Mouse (Mus musculus) fibroblast of lung, adult 2 months (primary cell): ENCODE data around the gene Epn1.
A peak's percentile ranks its signal among the peaks of the same experiment; 100 is the strongest.

ENCODE experiments used
- DNase-seq: peaks from one replicate; pipeline ENCODE4 v3.0.0-alpha.2; 2011; ENCODE audit warnings: low read depth

The Epn1 gene

GRCm38 (mm10) chr7:5080010-5080751 lies at the start of gene Epn1:
Epn1 (plus strand) TSS chr7:5080235.
- DNase-seq: peak; percentile 86

DNA sequence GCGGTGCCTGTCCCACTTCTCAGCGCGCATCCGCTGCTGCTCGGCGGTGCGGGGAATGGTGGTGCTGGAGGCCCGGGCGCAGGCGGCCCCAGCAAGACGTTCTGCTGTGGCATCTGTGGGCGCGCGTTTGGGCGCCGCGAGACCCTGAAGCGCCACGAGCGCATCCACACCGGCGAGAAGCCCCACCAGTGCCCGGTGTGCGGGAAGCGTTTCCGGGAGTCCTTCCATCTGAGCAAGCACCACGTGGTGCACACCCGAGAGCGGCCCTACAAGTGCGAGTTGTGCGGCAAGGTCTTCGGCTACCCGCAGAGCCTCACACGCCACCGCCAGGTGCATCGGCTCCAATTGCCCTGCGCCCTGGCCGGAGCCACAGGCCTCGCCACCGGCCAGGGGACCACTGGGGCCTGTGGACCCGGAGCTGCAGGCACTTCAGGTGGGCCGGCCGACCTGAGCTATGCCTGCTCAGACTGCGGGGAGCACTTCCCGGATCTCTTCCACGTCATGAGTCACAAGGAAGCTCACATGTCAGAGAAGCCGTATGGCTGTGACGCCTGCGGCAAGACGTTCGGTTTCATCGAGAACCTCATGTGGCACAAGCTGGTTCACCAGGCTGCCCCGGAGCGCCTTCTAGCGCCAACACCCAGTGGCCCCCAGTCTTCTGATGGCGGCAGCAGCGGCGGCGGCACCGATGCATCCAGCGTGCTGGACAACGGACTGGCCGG lies 49.3 kb upstream of the Epn1 start:
- DNase-seq: no peak

- no peak for DNase-seq
Observed at GRCm38 (mm10) chr7:5031496-5031895, 48.5 kb upstream of the Epn1 start.

DNA sequence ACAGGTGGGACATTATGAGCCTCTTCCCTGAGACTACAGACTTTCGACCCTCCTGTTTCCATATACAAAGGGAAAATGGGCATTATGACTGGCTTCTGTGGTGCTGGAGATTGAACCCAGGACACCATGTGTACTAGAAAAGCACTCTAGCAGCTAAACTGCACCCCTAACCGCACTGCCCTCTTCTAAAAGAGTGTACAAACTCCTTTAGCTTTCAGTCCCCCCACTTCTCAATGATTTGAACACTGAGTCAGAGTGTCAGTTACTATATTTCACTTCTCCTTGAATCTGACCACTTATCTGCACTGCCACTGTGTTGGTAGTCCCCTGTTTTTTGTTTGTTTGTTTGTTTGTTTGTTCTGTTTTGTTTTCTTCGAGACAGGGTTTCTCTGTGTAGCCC lies 46.2 kb upstream of the Epn1 start, which contains the start of gene 4632433K11Rik:
TSS of gene 4632433K11Rik (plus strand) at position 301 of the 400 bp plus-strand sequence.
- DNase-seq: no peak

DNA sequence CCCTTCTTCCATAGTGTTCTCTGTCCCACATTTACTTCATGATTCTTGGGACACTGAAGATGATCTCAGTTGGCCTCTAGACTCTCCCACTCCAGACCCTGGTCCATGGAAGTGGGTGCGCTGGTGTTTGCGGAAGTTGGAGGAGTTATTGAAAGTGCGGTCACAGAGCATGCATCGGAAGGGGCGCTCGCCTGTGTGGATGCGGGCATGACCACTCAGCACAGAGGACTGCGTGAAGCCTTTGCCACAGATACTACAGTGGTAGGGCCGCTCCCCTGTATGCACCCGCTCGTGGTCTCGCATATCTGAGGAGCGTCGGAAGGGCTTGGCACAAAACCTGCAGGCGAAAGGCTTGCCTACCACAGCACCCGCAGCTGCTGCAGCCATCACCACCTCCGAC lies 44.4 kb upstream of the Epn1 start:
- no peak for DNase-seq

DNA sequence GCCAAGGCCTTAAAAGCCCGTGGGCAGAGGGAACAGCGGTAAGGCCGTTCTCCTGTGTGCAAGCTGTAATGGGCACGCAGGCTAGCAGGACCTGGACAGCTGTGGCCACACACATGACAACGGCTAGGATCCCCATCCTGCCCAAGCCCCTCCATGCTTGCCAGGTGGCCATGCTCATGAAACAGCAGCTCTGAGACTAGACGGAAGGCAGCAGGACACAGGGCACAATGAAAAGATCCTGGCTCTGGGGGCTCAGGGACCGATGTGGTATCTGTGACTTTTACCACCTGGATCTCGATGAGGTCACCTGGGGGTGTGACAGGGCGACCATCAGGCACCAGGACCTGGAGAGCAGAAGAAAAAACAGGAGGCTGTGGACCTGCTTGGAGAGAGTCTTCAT lies 43.9 kb upstream of the Epn1 start:
- no peak for DNase-seq

GRCm38 (mm10) chr7:5037026-5037425 lies 43.0 kb upstream of the Epn1 start:
- DNase-seq: no peak

GRCm38 (mm10) chr7:5037467-5037866 lies 42.6 kb upstream of the Epn1 start:
- DNase-seq: no peak

DNA sequence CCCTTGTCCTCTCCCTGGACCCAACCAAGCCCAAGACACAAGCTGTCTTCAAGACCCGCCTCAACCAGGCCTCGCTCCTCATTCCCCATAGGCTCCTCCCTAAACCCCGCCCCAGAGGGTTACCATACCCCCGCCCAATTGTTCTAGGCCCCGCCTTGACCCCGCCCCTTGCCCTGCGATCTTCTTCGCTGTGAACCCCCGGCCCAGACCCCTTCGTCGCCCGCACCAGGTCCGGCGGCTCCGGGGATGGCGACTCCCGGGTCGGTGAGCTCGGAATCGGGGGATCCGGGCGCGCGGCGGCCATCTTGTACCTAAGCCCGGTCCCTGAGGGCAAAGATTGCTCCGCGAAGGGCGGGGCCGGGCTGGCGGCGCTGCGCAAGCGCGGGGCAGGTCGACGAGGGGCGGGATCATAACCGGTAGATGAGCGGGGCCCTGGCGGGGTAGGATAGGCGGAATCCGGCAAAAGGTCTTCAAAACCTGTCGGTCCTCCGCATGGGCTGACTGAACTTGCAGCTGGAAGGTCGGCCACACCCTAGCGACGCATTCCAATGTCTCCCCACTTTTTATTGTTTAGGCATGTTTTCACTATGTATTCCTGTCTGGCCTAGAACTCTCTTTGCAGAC lies 41.8 kb upstream of the Epn1 start, which contains the start of gene Zfp784:
TSS of gene Zfp784 (minus strand) at position 338 of the 624 bp plus-strand sequence.
- DNase-seq: peak; percentile 77

DNA sequence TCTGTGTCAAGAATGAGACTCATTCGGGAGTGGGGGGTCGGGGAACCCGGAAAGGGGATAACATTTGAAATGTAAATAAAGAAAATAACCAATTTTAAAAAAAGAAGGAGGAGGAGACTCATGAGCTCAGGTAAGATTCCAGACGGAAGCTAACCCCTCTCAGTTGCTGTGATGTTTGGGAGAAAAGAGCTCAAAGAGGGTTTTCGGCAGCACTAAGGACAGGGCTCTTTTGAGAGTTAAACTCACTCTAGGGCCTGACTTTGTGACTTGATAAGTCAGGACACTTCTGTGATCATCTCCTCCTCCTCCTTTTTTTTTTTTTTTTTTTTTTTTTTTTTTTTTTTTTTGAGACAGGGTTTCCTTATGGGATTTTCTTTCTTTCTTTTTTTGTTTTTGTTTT lies 41.1 kb upstream of the Epn1 start:
- DNase-seq: no peak

DNA sequence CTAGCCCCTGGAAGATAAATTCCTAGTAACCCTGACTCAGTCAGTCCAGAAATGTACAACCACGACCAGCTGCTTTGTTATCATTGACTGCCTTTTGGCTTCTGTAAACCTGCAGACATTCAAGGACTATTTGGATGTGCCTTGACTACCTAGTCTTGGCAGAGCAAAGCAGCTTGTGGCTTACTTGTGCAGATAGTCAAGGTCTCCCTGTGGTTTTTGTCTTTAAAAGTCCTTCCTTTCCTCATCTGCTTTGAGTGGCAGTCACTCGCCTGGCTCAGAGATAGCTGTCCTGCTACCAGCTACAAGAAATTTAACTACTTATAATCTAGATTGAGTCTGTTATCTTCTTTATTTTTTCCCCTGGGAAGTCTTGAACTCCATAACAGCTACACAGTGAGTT lies 35.1 kb upstream of the Epn1 start:
- no peak for DNase-seq

GRCm38 (mm10) chr7:5046112-5046511 lies 33.9 kb upstream of the Epn1 start:
- no peak for DNase-seq

GRCm38 (mm10) chr7:5047313-5047712 lies 32.7 kb upstream of the Epn1 start:
- DNase-seq: no peak

DNA sequence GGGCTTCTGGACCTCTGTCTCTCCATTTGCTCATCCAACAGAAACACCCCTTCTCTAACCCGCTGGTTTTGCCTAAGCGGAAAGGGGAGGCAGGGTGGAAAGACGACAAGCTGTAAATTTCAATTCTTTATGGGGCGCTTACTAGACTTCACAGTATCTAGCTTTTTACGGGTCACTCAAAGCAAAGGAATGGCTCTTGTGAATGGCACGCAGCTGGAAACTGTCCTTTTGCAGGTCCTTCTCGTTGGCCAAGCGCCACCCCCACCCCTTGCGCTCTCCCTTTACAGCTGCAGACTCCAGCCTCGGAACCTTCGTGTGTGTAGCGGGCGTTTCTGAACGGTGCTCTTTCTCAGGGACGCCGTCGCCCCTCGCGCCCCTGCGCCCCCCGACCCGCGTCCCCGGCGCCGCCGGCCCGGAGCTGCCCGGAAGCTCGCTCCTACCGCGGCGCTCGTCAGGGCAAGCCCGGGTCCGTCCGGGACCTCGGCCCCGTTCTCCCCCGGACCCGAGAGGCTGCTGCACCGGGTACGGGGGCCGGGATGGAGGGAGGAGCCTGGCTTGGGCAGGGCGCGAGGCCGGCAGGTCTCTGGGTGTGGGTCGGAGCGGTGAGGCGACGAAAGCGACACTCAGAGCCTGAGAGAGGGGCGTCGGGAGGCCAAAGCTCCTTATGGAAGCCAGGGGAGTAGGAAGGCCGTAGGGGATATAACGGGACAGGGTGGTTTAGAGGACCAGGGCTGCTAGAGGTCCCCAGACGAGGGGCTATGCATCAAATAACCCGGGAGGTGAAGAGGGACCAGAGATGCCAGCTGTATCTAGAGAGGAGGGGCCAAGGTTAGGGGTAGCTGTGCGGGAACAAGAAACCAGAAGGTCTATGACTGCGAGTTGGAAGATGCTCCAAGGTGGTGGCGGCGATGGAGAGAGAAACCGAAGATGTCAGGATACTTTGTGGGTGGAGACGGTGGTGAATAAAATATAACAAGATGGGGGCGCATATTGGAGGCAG lies 28.5 kb upstream of the Epn1 start, which contains the start of gene Zfp580:
TSS of gene Zfp580 (plus strand) at position 346 of the 1,000 bp plus-strand sequence.
- DNase-seq: no peak

DNA sequence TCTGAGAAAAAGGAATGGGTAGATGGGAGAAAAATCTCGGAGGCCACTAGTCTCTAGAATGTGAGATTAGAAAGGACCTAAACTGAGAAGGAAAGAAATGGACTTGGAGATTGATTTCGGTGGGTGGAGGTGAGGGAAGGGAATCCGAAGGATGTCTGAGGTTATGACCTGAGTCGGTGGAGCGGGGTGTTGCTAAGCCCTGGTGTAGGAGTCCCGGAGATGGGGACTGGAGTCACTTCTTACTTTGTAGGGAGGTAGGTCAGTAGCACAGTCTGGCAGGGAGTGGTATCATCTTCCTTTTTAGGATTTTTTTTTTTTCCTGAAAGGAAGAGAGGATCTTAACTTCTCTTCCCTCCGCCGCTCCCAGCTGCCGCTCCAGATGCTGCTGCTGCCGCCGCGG lies 27.6 kb upstream of the Epn1 start:
- no peak for DNase-seq

DNA sequence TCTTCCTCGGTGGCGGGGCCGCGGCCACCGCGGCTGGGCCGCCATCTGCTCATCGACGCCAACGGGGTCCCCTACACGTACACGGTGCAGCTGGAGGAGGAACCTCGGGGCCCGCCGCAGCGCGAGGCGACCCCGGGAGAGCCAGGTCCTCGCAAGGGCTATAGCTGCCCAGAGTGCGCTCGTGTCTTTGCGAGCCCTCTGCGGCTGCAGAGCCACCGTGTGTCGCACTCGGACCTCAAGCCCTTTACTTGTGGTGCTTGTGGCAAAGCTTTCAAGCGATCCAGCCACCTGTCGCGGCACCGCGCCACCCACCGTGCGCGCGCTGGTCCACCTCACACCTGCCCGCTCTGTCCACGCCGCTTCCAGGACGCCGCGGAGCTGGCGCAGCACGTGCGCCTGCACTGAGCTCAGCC lies 27.1 kb upstream of the Epn1 start:
- DNase-seq: no peak

DNA sequence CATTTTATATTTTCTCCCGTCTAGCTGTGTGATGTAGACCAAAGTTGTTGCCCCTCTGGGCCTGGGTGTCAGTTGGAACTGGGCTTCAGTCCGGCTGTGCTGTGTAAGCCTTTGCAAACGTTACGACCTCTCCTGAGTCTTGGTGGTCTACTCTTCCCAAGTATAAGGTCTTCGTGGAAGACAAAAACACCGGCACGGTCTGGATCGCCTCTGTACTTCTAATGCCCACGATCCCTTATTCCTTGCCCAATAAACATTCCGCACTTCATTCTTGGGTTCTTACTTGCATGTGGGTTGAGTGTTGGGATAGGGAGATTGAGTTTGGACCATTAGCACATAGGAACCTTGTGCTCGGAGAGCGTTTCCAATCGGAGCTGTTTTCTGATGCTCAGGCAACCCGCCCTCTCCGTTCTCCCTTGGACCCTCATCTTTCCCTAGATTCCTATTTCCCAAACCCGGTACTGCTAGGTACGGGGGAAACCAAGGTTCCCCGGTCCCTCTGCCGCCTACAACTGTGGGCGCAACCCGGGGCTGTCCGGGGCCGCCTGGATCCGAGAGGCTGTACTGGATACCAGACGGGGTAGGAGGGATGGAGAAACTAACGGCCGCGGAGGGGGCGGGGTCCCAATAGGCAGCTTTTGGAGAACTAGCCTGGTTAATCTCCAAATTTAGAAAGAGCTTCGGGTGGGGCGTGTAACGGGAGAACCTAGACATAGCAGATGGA lies 26.4 kb upstream of the Epn1 start:
- DNase-seq: no peak

DNA sequence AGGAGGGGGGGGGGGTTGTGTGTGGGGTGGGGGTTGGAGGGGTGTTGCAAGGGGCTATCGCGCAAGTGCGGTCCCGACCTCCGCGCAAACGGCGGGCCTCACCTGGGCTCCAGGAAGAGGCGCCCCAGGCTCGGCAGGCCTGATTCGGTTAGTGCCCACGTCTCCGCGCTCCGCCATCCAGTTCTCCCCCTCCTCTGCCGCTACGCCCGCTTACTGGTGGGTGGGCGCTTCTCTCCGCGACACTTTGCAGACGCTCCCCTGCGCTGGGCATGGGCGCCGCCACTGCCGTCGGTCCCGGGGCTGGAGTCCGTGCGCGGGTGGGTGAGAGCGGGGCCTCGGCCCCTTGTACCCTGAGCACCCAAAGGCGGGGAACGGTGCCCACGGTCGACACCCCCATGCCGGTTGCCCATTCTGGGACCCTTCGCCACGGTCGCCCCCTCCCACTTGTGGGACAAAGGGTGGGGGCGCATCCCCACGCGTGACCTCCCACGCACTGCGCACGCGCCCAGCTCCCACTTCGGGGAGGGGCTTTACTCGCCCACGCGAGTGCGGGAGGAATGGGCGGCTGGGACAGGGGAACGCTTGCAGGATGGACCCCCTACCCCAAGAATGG lies 23.3 kb upstream of the Epn1 start:
- DNase-seq: no peak

GRCm38 (mm10) chr7:5057381-5057780 lies 22.7 kb upstream of the Epn1 start:
- DNase-seq: no peak

- no peak for DNase-seq
Observed at GRCm38 (mm10) chr7:5057804-5058203, 22.2 kb upstream of the Epn1 start.

GRCm38 (mm10) chr7:5058631-5059030 lies 21.4 kb upstream of the Epn1 start:
- no peak for DNase-seq
